Mouse (Mus musculus) forebrain, embryonic 14.5 days (tissue): ENCODE results near the gene Immt. TPM values are rescaled to one million over a fixed set of nuclear protein-coding genes. Genes with fewer than 3 reads are reported as not detected.

Experiments
- ATAC-seq: fragments of 200-750 bp; cut with Nextera tagmentation; 2 replicates; pipeline ENCODE4 v1.8.0; 2017; ENCODE audit warnings: mild to moderate bottlenecking, moderate library complexity
- DNase-seq: peaks from one replicate; pipeline ENCODE4 v3.0.0-alpha.2; 2015; ENCODE audit warnings: low spot score
- H3K27ac ChIP-seq: fragments of 300-500 bp; sonication (generic); 2 replicates; pipeline ENCODE4 v1.5.1; 2014; ENCODE audit warnings: low read depth, mild to moderate bottlenecking, control low read depth, low read length, moderate library complexity
- H3K27me3 ChIP-seq: fragments of 300-500 bp; sonication (generic); replicated peaks from 2 replicates; pipeline ENCODE4 v1.6.1; 2014; ENCODE audit warnings: low read length, control low read depth, mixed read lengths; ENCODE audit not compliant: control insufficient read depth, insufficient read depth
- H3K36me3 ChIP-seq: fragments of 300-500 bp; sonication (generic); 2 replicates; pipeline ENCODE4 v1.6.1; 2014; ENCODE audit warnings: low read length, control low read depth; ENCODE audit not compliant: control insufficient read depth, insufficient read depth
- H3K4me1 ChIP-seq: fragments of 300-500 bp; sonication (generic); 2 replicates; pipeline ENCODE4 v1.6.1; 2014; ENCODE audit warnings: antibody characterized with exemption, low read length, control low read depth; ENCODE audit not compliant: control insufficient read depth, insufficient read depth
- H3K4me2 ChIP-seq: fragments of 300-500 bp; sonication (generic); 2 replicates; pipeline ENCODE4 v1.6.1; 2014; ENCODE audit warnings: mild to moderate bottlenecking, control low read depth, low read length
- H3K4me3 ChIP-seq: fragments of 300-500 bp; sonication (generic); 2 replicates; pipeline ENCODE4 v1.5.1; 2014; ENCODE audit warnings: low read depth, low read length, control low read depth
- H3K9ac ChIP-seq: fragments of 300-500 bp; sonication (generic); 2 replicates; pipeline ENCODE4 v1.6.1; 2014; ENCODE audit warnings: mild to moderate bottlenecking, low read length, control low read depth, moderate library complexity
- H3K9me3 ChIP-seq: fragments of 300-500 bp; sonication (generic); replicated peaks from 2 replicates; pipeline ENCODE4 v1.6.1; 2016; ENCODE audit warnings: low read length, control low read depth, mixed read lengths; ENCODE audit not compliant: control insufficient read depth
- WGBS: fragments of 180-500 bp; shearing (Covaris S2); extraction: QIAGEN DNeasy Blood & Tissue Kit; methylation state at CpG from one replicate; pipeline ENCODE4 v1.1.7; 2014; 5-methylcytosine and 5-hydroxymethylcytosine counted together
- polyA plus RNA-seq: library from polyadenylated mRNA; unstranded; fragments of >200 nt; fragmentation: Nextera tagmentation; extraction: Ambion mirVana; gene quantifications from 2 replicates; pipeline ENCODE4 v1.2.1, GENCODE M21; 2014

Immt gene
- polyA plus RNA-seq, 1 experiment from 2014 or later = 157 TPM

- H3K36me3 ChIP-seq = peaks cover 91% of the 10 kb centered on the region
- WGBS = 86% methylated on average over 3 of the region's 3 CpGs
- H3K27me3 ChIP-seq = no peaks in the 10 kb centered on the region
- H3K4me2 ChIP-seq = no peak overlapping the region
- no peaks in the 10 kb centered on the region for H3K9me3 ChIP-seq
- ATAC-seq (0 out of 2 replicates have a peak, but pooled peaks have one; percentile 12), DNase-seq (no peak)
- H3K4me1 ChIP-seq = no peaks in the 10 kb centered on the region
- no peak overlapping the region for H3K9ac ChIP-seq
- no peak overlapping the region for H3K4me3 ChIP-seq
- no peak overlapping the region for H3K27ac ChIP-seq
Observed at GRCm38 (mm10) chr6:71877965-71878760, 47.0 kb downstream of the Immt start.

GRCm38 (mm10) chr6:71893263-71893662 lies 62.1 kb downstream of the Immt start:
- Histone ChIP-seq H3K27me3 (no peaks in the 10 kb centered on the region), H3K9ac (no peak overlapping the region), H3K27ac (no peak overlapping the region)

DNA sequence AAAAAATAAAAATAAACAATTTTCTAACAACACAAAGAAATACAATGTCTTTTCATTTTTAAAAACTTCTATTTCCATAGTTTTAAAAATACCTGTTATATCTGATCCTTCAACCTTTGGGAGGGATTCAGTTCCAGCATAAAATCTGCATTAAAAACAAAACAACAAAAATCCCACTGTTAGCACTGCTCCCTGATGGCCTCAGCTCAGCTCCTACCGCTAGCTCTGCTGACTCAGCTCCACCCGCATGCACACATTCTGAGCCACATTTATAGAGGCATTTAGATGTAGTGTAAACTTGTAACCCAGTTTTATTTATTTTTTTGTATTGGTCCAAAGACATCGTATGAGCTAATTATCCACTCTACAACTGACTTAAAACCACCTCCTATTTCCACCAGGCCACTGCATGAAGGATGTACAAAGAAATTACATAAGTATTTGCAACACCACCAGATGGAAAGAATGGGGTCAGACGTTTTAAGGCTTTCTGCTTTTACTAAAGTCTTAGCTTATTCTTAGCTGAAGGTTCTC lies 76.6 kb downstream of the Immt start:
- Histone ChIP-seq H3K9me3 (no peaks in the 10 kb centered on the region), H3K27ac (no peak overlapping the region), H3K36me3 (peaks cover 31% of the 10 kb centered on the region), H3K4me2 (peak overlapping the region; percentile 93), H3K4me1 (peaks cover 3% of the 10 kb centered on the region; the same call in 1 of the 2 replicates), H3K9ac (peak overlapping the region; percentile 71), H3K27me3 (no peaks in the 10 kb centered on the region), H3K4me3 (peak overlapping the region; percentile 76)
- 7% methylated on average over 4 of the region's 4 CpGs for WGBS
- ATAC-seq = no peak
- no peak for DNase-seq

More at GRCm38 (mm10) chr6:71893263-71893662, 62.1 kb downstream of the Immt start:
- Histone ChIP-seq H3K9me3 (no peaks in the 10 kb centered on the region), H3K4me1 (no peaks in the 10 kb centered on the region), H3K4me2 (no peak overlapping the region), H3K4me3 (no peak overlapping the region), H3K36me3 (peaks cover 94% of the 10 kb centered on the region)
- no peak for ATAC-seq
- no peak for DNase-seq
- WGBS = 95% methylated on average over 4 of the region's 4 CpGs

GRCm38 (mm10) chr6:71908481-71909381 lies 77.6 kb downstream of the Immt start, which contains the start of the genes Ptcd3 and Polr1a:
Gene Ptcd3, minus strand, starts transcription at chr6:71908750.
Gene Polr1a, plus strand, starts transcription at chr6:71909053.
- H3K4me3 ChIP-seq = peak within 1 kb of the TSS; percentile 76
- no peaks in the 10 kb centered on the region for H3K9me3 ChIP-seq
- DNase-seq (peak; percentile 96), ATAC-seq (peak; percentile 95)
- H3K27ac ChIP-seq = peak within 1 kb of the TSS; percentile 60; the same call in 1 of the 2 replicates
- no peaks in the 10 kb centered on the region for H3K27me3 ChIP-seq
- peak within 1 kb of the TSS; percentile 93 for H3K4me2 ChIP-seq
- H3K4me1 ChIP-seq = peaks cover 3% of the 10 kb centered on the region; the same call in 1 of the 2 replicates
- peak within 1 kb of the TSS; percentile 71 for H3K9ac ChIP-seq
- H3K36me3 ChIP-seq = peaks cover 23% of the 10 kb centered on the region
- WGBS = under 1% methylated on average over 58 of the region's 58 CpGs

- 26% methylated on average over 10 of the region's 10 CpGs for WGBS
- DNase-seq = no peak
- Histone ChIP-seq H3K36me3 (peaks cover 21% of the 10 kb centered on the region), H3K4me3 (peak overlapping the region; percentile 76), H3K27me3 (no peaks in the 10 kb centered on the region), H3K9me3 (no peaks in the 10 kb centered on the region), H3K27ac (no peak overlapping the region), H3K4me2 (peak overlapping the region; percentile 93), H3K4me1 (peaks cover 3% of the 10 kb centered on the region; the same call in 1 of the 2 replicates), H3K9ac (peak overlapping the region; percentile 71; the same call in 1 of the 2 replicates)
- peak; percentile 45; the same call in 1 of the 2 replicates for ATAC-seq
Observed at GRCm38 (mm10) chr6:71909384-71909783, 78.3 kb downstream of the Immt start.

DNA sequence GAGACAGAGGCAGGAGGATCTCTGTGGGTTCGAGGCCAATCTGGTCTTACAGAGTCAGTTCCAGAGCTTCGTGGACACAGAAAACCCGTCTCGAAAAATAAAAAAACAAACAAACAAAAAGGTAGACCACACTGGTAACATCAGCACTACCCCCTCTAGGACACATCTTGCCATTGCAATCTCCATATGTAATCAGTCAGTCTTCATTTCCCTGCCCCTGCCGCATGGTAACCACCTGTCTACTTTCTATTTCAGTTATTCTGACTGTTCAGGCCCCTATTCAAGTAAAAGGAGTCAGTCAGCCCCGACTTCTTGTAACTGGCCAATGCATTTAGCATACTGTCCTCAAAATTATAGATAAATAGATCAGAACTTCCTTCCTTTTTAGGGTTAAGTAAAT lies 78.7 kb downstream of the Immt start:
- ATAC-seq (no peak), DNase-seq (no peak)
- H3K36me3 ChIP-seq = peaks cover 18% of the 10 kb centered on the region
- WGBS = 80% methylated on average over 6 of the region's 6 CpGs
- no peaks in the 10 kb centered on the region for H3K27me3 ChIP-seq
- H3K4me1 ChIP-seq = peaks cover 3% of the 10 kb centered on the region; the same call in 1 of the 2 replicates
- H3K9me3 ChIP-seq = no peaks in the 10 kb centered on the region
- no peak overlapping the region for H3K9ac ChIP-seq
- H3K27ac ChIP-seq = no peak overlapping the region
- H3K4me2 ChIP-seq = peak overlapping the region; percentile 93
- H3K4me3 ChIP-seq = peak overlapping the region; percentile 76

- Histone ChIP-seq H3K4me2 (no peak overlapping the region), H3K36me3 (peaks cover 22% of the 10 kb centered on the region), H3K9ac (no peak overlapping the region), H3K4me1 (peaks cover 3% of the 10 kb centered on the region; the same call in 1 of the 2 replicates), H3K9me3 (no peaks in the 10 kb centered on the region), H3K27ac (no peak overlapping the region), H3K4me3 (no peak overlapping the region), H3K27me3 (no peaks in the 10 kb centered on the region)
- no peak for DNase-seq
- ATAC-seq = no peak
- 90% methylated on average over 5 of the region's 5 CpGs for WGBS
Observed at GRCm38 (mm10) chr6:71911686-71912450, 80.7 kb downstream of the Immt start.

DNA sequence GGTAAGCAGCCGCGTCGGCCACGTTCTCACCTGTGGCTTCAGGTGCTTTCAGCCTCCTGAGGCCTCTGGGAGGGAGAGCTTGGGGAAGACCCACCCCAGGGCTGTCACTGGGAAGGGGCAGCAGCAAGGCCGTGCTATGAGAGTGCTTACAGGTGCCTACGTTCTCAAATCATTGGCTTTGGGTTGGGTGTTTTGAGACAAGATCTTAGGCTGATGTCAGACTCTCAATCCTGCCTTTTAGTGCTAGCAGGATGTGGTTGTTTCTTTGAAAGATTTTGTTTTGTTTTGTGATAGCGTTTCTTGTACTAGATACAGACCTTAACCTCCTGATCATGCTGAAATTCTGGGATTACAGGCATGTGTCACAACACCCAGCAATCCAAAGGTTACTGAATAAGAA lies 89.6 kb downstream of the Immt start:
- H3K27me3 ChIP-seq = no peaks in the 10 kb centered on the region
- DNase-seq (no peak), ATAC-seq (no peak)
- H3K36me3 ChIP-seq = peaks cover 77% of the 10 kb centered on the region
- no peak overlapping the region for H3K4me3 ChIP-seq
- 94% methylated on average over 7 of the region's 7 CpGs for WGBS
- no peak overlapping the region for H3K27ac ChIP-seq
- no peaks in the 10 kb centered on the region for H3K9me3 ChIP-seq
- no peak overlapping the region for H3K9ac ChIP-seq
- H3K4me1 ChIP-seq = no peaks in the 10 kb centered on the region
- no peak overlapping the region for H3K4me2 ChIP-seq
